Mouse (Mus musculus) hindbrain, embryonic 16.5 days (tissue): Measurements from ENCODE around the gene Wrnip1. TPM values are rescaled to one million over a fixed set of nuclear protein-coding genes. Genes with fewer than 3 reads are reported as not detected.

Source experiments
- ATAC-seq: fragments of 200-750 bp; cut with Nextera tagmentation; 2 replicates; pipeline ENCODE4 v1.8.0; 2017; ENCODE audit warnings: moderate TSS enrichment, moderate library complexity
- H3K27ac ChIP-seq: fragments of 300-500 bp; sonication (generic); 2 replicates; pipeline ENCODE4 v1.5.1; 2014; ENCODE audit warnings: low read depth, mild to moderate bottlenecking, control low read depth, low read length, moderate library complexity
- H3K27me3 ChIP-seq: fragments of 300-500 bp; sonication (generic); replicated peaks from 2 replicates; pipeline ENCODE4 v1.6.1; 2014; ENCODE audit warnings: low read length; ENCODE audit not compliant: control insufficient read depth, insufficient read depth
- H3K36me3 ChIP-seq: fragments of 300-500 bp; sonication (generic); 2 replicates; pipeline ENCODE4 v1.6.1; 2014; ENCODE audit warnings: mild to moderate bottlenecking, low read length, moderate library complexity, mixed read lengths; ENCODE audit not compliant: control insufficient read depth, insufficient read depth
- H3K4me1 ChIP-seq: fragments of 300-500 bp; sonication (generic); 2 replicates; pipeline ENCODE4 v1.6.1; 2014; ENCODE audit warnings: low read depth, low read length; ENCODE audit not compliant: control insufficient read depth, insufficient read depth
- H3K4me2 ChIP-seq: fragments of 300-500 bp; sonication (generic); 2 replicates; pipeline ENCODE4 v1.6.1; 2014; ENCODE audit warnings: mild to moderate bottlenecking, low read length, control low read depth, moderate library complexity
- H3K4me3 ChIP-seq: fragments of 300-500 bp; sonication (generic); 2 replicates; pipeline ENCODE4 v1.5.1; 2014; ENCODE audit warnings: mild to moderate bottlenecking, low read length, control low read depth, moderate library complexity
- H3K9ac ChIP-seq: fragments of 300-500 bp; sonication (generic); 2 replicates; pipeline ENCODE4 v1.6.1; 2014; ENCODE audit warnings: low read depth, mild to moderate bottlenecking, control low read depth, low read length, moderate library complexity
- H3K9me3 ChIP-seq: fragments of 300-500 bp; sonication (generic); 2 replicates; pipeline ENCODE4 v1.6.1; 2014; ENCODE audit warnings: mild to moderate bottlenecking, low read length, moderate library complexity; ENCODE audit not compliant: control insufficient read depth
- WGBS: fragments of 180-500 bp; shearing (Covaris S2); extraction: QIAGEN DNeasy Blood & Tissue Kit; methylation state at CpG from one replicate; pipeline ENCODE4 v1.1.7; 2014; 5-methylcytosine and 5-hydroxymethylcytosine counted together
- polyA plus RNA-seq: library from polyadenylated mRNA; unstranded; fragments of >200 nt; fragmentation: Nextera tagmentation; extraction: Ambion mirVana; gene quantifications from 2 replicates; pipeline ENCODE4 v1.2.1, GENCODE M21; 2015

Gene Wrnip1
- polyA plus RNA-seq, 1 experiment from 2014 or later = 35.6 TPM

- H3K27ac ChIP-seq = no peak overlapping the region
- no peak overlapping the region; the same call in 1 of the 2 replicates for H3K4me3 ChIP-seq
- peaks cover 20% of the 10 kb centered on the region for H3K4me1 ChIP-seq
- peak overlapping the region; percentile 72 for H3K4me2 ChIP-seq
- H3K36me3 ChIP-seq = no peaks in the 10 kb centered on the region; the same call in 1 of the 2 replicates
- no peaks in the 10 kb centered on the region for H3K9me3 ChIP-seq
- no peaks in the 10 kb centered on the region for H3K27me3 ChIP-seq
- peak overlapping the region; percentile 64 for H3K9ac ChIP-seq
- no peak for ATAC-seq
Observed at GRCm38 (mm10) chr13:32800859-32801258, 979 bp upstream of the Wrnip1 start.

GRCm38 (mm10) chr13:32802259-32803081, 632 bp downstream of the Wrnip1 start, which contains the start of gene D930007J09Rik:
Gene D930007J09Rik (minus strand): TSS chr13:32802849.
- peaks cover 20% of the 10 kb centered on the region for H3K4me1 ChIP-seq
- ATAC-seq = peak; percentile 14
- WGBS = under 1% methylated on average over 95 of the region's 95 CpGs

GRCm38 (mm10) chr13:32803701-32804345, 2.0 kb downstream of the Wrnip1 start:
- no peak for ATAC-seq
- H3K36me3 ChIP-seq = peaks cover 8% of the 10 kb centered on the region
- peak overlapping the region; percentile 96 for H3K4me3 ChIP-seq
- H3K27me3 ChIP-seq = no peaks in the 10 kb centered on the region
- H3K9me3 ChIP-seq = no peaks in the 10 kb centered on the region
- peak overlapping the region; percentile 90 for H3K9ac ChIP-seq
- H3K4me1 ChIP-seq = peaks cover 20% of the 10 kb centered on the region
- H3K4me2 ChIP-seq = peak overlapping the region; percentile 62
- WGBS = 72% methylated on average over 4 of the region's 4 CpGs
- H3K27ac ChIP-seq = no peak overlapping the region

More at GRCm38 (mm10) chr13:32802259-32803081, 632 bp downstream of the Wrnip1 start, which contains the start of gene D930007J09Rik:
- H3K9ac ChIP-seq = peak within 1 kb of the TSS; percentile 90
- H3K4me2 ChIP-seq = peak within 1 kb of the TSS; percentile 72
- H3K36me3 ChIP-seq = peaks cover 5% of the 10 kb centered on the region
- peak within 1 kb of the TSS; percentile 96 for H3K4me3 ChIP-seq
- H3K9me3 ChIP-seq = no peaks in the 10 kb centered on the region
- H3K27ac ChIP-seq = peak within 1 kb of the TSS; percentile 90
- H3K27me3 ChIP-seq = no peaks in the 10 kb centered on the region

GRCm38 (mm10) chr13:32806820-32807219, 5.0 kb downstream of the Wrnip1 start:
- H3K9ac ChIP-seq = no peak overlapping the region
- no peak overlapping the region for H3K4me2 ChIP-seq
- no peaks in the 10 kb centered on the region for H3K27me3 ChIP-seq
- H3K4me1 ChIP-seq = peaks cover 16% of the 10 kb centered on the region
- peaks cover 15% of the 10 kb centered on the region for H3K36me3 ChIP-seq
- H3K9me3 ChIP-seq = no peaks in the 10 kb centered on the region
- no peak overlapping the region for H3K4me3 ChIP-seq
- ATAC-seq = no peak
- H3K27ac ChIP-seq = no peak overlapping the region
- 86% methylated on average over 7 of the region's 7 CpGs for WGBS

GRCm38 (mm10) chr13:32807624-32808023, 5.8 kb downstream of the Wrnip1 start:
- WGBS = 48% methylated on average over 3 of the region's 3 CpGs
- no peak for ATAC-seq
- Histone ChIP-seq H3K36me3 (peaks cover 15% of the 10 kb centered on the region), H3K9me3 (no peaks in the 10 kb centered on the region), H3K27ac (no peak overlapping the region), H3K4me1 (peaks cover 16% of the 10 kb centered on the region), H3K4me2 (no peak overlapping the region), H3K9ac (no peak overlapping the region), H3K27me3 (no peaks in the 10 kb centered on the region), H3K4me3 (no peak overlapping the region)

GRCm38 (mm10) chr13:32819241-32819640, 17.4 kb downstream of the Wrnip1 start:
- Histone ChIP-seq H3K9me3 (no peaks in the 10 kb centered on the region), H3K9ac (no peak overlapping the region), H3K4me2 (no peak overlapping the region), H3K4me1 (no peaks in the 10 kb centered on the region), H3K27me3 (no peaks in the 10 kb centered on the region), H3K36me3 (peaks cover 30% of the 10 kb centered on the region), H3K4me3 (no peak overlapping the region), H3K27ac (no peak overlapping the region)
- no peak for ATAC-seq
- 94% methylated on average over 3 of the region's 3 CpGs for WGBS

GRCm38 (mm10) chr13:32819926-32820325, 18.1 kb downstream of the Wrnip1 start:
- peaks cover 30% of the 10 kb centered on the region for H3K36me3 ChIP-seq
- no peak for ATAC-seq
- no peak overlapping the region for H3K4me3 ChIP-seq
- WGBS = 93% methylated on average over 5 of the region's 5 CpGs
- H3K27me3 ChIP-seq = no peaks in the 10 kb centered on the region
- no peak overlapping the region for H3K4me2 ChIP-seq
- no peak overlapping the region for H3K27ac ChIP-seq
- H3K9ac ChIP-seq = no peak overlapping the region
- no peaks in the 10 kb centered on the region for H3K9me3 ChIP-seq
- H3K4me1 ChIP-seq = no peaks in the 10 kb centered on the region

- no peaks in the 10 kb centered on the region for H3K27me3 ChIP-seq
- no peak overlapping the region for H3K9ac ChIP-seq
- no peaks in the 10 kb centered on the region for H3K4me1 ChIP-seq
- ATAC-seq = no peak
- H3K36me3 ChIP-seq = peaks cover 23% of the 10 kb centered on the region
- 99% methylated on average over 4 of the region's 4 CpGs for WGBS
- H3K9me3 ChIP-seq = no peaks in the 10 kb centered on the region
- no peak overlapping the region for H3K4me3 ChIP-seq
- H3K4me2 ChIP-seq = no peak overlapping the region
- no peak overlapping the region for H3K27ac ChIP-seq
Observed at GRCm38 (mm10) chr13:32821671-32822070, 19.8 kb downstream of the Wrnip1 start.

- no peak overlapping the region for H3K9ac ChIP-seq
- no peak overlapping the region for H3K4me2 ChIP-seq
- ATAC-seq = no peak
- H3K4me1 ChIP-seq = no peaks in the 10 kb centered on the region
- peaks cover 16% of the 10 kb centered on the region for H3K36me3 ChIP-seq
- H3K27me3 ChIP-seq = no peaks in the 10 kb centered on the region
- no peak overlapping the region for H3K4me3 ChIP-seq
- 89% methylated on average over 6 of the region's 6 CpGs for WGBS
- no peaks in the 10 kb centered on the region for H3K9me3 ChIP-seq
- no peak overlapping the region for H3K27ac ChIP-seq
Observed at GRCm38 (mm10) chr13:32823126-32823525, 21.3 kb downstream of the Wrnip1 start.
